Mouse (Mus musculus): ENCODE data around the gene Cfap54. TPM values are rescaled to one million over a fixed set of nuclear protein-coding genes. Genes with fewer than 3 reads are reported as not detected.

The Cfap54 gene
- polyA plus RNA-seq, 1 experiment from 2014 or later: 2.7 TPM

DNA sequence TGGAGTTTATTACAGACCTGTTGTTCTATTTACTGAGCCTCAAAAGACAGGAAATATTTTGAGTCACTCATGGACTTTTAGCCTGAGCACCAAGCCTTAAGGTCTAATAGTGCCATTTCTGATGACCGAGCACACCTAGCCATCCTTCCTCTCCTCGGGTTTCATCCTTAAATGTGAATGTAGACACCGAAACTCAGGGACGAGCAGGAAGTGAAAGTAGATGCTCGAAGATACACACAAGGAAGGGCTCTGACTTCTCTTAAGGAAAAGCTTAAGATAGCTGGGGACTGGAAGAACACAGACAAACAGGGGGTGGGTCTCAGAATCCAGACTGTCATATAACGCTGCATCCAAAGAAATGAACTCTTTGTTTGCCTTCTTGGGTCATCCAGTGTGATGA lies 8.8 kb upstream of the Cfap54 start:
- DNase-seq (no peak), ATAC-seq (ENCODE audit: low FRiP score, low TSS enrichment) (no peak)
- Histone ChIP-seq H3K36me3 (ENCODE audit: control insufficient read depth, insufficient read depth, low read length) (no peaks in the 10 kb centered on the region), H3K9me3 (ENCODE audit: control insufficient read depth, low read length) (no peaks in the 10 kb centered on the region), H3K9ac (replicated peaks; ENCODE audit: low read length) (no peak overlapping the region), H3K4me1 (ENCODE audit: control insufficient read depth, insufficient read depth, low read length) (no peaks in the 10 kb centered on the region), H3K27ac (replicated peaks; ENCODE audit: low read depth, low read length) (no peak overlapping the region), H3K27me3 (ENCODE audit: control insufficient read depth, insufficient read depth, low read length) (no peaks in the 10 kb centered on the region), H3K4me2 (ENCODE audit: low read length) (no peak overlapping the region), H3K4me3 (replicated peaks; ENCODE audit: low read depth, low read length) (no peak overlapping the region)
- WGBS: 89% methylated on average over 6 of the region's 6 CpGs

DNA sequence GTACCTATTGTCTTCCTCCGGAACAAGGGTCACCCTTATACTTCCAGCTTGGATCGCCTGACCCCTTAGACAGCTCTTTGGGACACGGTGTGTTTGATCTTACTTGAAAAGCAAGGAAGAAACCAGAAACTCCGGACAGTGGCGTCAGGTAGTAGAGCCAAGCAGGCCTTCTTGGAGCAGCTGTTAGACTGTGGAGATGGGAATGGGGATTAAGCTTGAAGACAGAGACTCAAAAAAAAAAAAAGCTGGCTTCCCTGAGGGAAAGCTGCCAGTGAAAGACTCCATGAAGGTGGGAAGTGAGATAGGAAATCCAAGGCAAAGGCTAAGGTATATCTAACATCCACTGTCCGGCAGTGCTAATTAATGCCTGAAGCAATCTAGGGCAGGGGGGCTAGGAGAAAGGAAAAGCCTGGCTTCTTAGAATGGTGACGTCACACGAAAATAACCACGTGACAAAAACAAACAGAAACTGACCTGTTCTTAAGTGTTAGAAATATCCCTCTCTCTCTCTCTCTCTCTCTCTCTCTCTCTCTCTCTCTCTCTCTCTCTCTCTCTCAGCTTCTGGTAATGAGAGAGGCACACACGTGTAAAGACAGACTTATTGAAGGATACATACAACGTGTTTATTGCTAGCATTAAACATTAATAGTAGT lies 7.1 kb upstream of the Cfap54 start:
- Histone ChIP-seq H3K9ac (replicated peaks; ENCODE audit: low read length) (no peak overlapping the region), H3K36me3 (ENCODE audit: control insufficient read depth, insufficient read depth, low read length) (no peaks in the 10 kb centered on the region), H3K4me3 (replicated peaks; ENCODE audit: low read depth, low read length) (no peak overlapping the region), H3K9me3 (ENCODE audit: control insufficient read depth, low read length) (no peaks in the 10 kb centered on the region), H3K27ac (replicated peaks; ENCODE audit: low read depth, low read length) (no peak overlapping the region), H3K4me1 (ENCODE audit: control insufficient read depth, insufficient read depth, low read length) (peaks cover 7% of the 10 kb centered on the region), H3K27me3 (ENCODE audit: control insufficient read depth, insufficient read depth, low read length) (no peaks in the 10 kb centered on the region), H3K4me2 (ENCODE audit: low read length) (no peak overlapping the region)
- ATAC-seq (ENCODE audit: low FRiP score, low TSS enrichment) (no peak), DNase-seq (no peak)
- 71% methylated on average over 11 of the region's 11 CpGs for WGBS

DNA sequence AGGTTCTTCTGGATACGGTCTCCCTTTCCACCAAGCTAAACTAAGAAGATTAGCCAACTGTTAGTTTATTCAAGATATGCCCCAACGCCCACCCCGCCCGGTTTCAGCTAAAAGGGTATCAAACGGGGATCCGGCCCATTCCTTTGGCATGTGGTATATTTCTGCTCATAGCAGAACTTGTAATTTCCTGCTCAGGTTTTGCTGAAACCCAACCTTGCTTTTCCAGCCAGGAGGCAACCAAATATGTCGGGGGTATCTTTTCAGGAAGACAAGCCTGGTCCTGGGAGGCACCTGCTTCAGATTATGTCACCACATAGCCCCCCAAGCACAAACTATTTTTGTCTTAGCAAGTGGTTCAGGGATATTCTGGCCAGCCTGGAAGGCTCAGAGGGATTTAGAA lies 6.1 kb upstream of the Cfap54 start:
- H3K9me3 ChIP-seq (ENCODE audit: control insufficient read depth, low read length): no peaks in the 10 kb centered on the region
- ATAC-seq (ENCODE audit: low FRiP score, low TSS enrichment): no peak
- WGBS: 83% methylated on average over 7 of the region's 7 CpGs

DNA sequence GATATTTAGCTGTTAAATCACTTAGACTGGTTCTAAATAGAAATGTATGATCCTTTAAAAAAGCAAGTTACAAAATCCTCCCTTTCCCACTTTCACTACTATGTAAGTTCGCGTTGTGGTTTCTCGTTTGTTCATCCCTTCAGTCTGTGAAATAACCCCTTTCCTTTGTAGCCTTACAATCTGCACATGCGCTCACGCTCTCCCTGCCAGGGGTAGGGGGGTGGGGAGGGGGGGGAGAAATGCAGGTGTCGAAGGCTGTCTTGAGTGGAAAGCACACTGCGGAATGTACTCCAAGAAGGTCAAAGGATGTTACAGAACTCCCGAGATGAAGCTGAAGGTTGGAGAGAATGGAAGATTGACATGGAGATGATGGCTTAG lies 2.5 kb upstream of the Cfap54 start:
- H3K27ac ChIP-seq (replicated peaks; ENCODE audit: low read depth, low read length): peak overlapping the region; percentile 66
- H3K9ac ChIP-seq (replicated peaks; ENCODE audit: low read length): no peak overlapping the region
- 28% methylated on average over 8 of the region's 8 CpGs for WGBS
- DNase-seq (peak; percentile 46), ATAC-seq (ENCODE audit: low FRiP score, low TSS enrichment) (peak; percentile 54; the same call in 1 of the 2 replicates)
- H3K27me3 ChIP-seq (ENCODE audit: control insufficient read depth, insufficient read depth, low read length): no peaks in the 10 kb centered on the region
- H3K4me1 ChIP-seq (ENCODE audit: control insufficient read depth, insufficient read depth, low read length): peaks cover 27% of the 10 kb centered on the region
- H3K36me3 ChIP-seq (ENCODE audit: control insufficient read depth, insufficient read depth, low read length): no peaks in the 10 kb centered on the region
- no peak overlapping the region for H3K4me3 ChIP-seq (replicated peaks; ENCODE audit: low read depth, low read length)
- H3K9me3 ChIP-seq (ENCODE audit: control insufficient read depth, low read length): no peaks in the 10 kb centered on the region
- peak overlapping the region; percentile 48 for H3K4me2 ChIP-seq (ENCODE audit: low read length)

More for the DNA sequence above, 6.1 kb upstream of the Cfap54 start:
- Histone ChIP-seq H3K4me1 (ENCODE audit: control insufficient read depth, insufficient read depth, low read length) (peaks cover 15% of the 10 kb centered on the region), H3K27ac (replicated peaks; ENCODE audit: low read depth, low read length) (no peak overlapping the region), H3K36me3 (ENCODE audit: control insufficient read depth, insufficient read depth, low read length) (no peaks in the 10 kb centered on the region), H3K4me2 (ENCODE audit: low read length) (no peak overlapping the region), H3K27me3 (ENCODE audit: control insufficient read depth, insufficient read depth, low read length) (no peaks in the 10 kb centered on the region), H3K4me3 (replicated peaks; ENCODE audit: low read depth, low read length) (no peak overlapping the region), H3K9ac (replicated peaks; ENCODE audit: low read length) (no peak overlapping the region)
- no peak for DNase-seq

DNA sequence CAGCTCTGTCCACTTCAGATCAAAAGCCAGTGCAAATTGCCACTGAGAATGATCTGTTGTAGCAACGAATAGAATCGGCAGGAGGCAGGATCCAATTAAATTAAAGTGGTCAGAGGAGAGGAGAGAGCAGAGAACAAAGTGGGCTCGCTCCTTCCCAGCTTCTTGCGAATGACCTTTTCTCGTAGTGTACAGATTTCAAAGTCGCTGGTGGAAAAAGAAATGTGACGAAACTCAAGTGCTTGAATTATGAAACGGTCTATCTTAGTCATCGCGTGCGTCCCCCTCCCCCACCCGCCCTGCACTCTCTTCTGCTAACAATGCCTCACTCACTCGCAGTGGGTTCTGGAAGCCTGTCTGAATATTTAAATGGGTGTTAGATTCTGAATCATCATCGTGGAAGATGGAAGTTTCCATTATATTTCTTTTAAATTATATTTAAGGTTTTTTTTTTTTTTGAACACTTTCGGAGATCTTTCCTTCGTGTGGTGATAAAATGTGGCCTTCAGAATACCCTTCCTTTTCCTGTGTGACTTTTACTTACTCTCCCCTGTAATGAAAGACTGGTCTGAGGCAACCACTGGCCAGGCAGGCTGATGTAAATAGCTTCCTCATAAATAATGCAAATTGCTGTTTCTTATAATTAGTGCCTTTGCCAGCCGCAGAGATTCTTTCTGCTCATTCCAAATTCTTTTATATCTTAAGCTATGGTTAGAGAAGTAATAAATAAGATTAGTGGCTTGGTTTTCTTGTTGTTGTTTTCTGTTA lies 2.0 kb upstream of the Cfap54 start:
- WGBS: 5% methylated on average over 17 of the region's 17 CpGs
- Histone ChIP-seq H3K27ac (replicated peaks; ENCODE audit: low read depth, low read length) (peak overlapping the region; percentile 60), H3K4me3 (replicated peaks; ENCODE audit: low read depth, low read length) (peak overlapping the region; percentile 17; the same call in 1 of the 2 replicates), H3K36me3 (ENCODE audit: control insufficient read depth, insufficient read depth, low read length) (no peaks in the 10 kb centered on the region), H3K4me2 (ENCODE audit: low read length) (peak overlapping the region; percentile 48), H3K4me1 (ENCODE audit: control insufficient read depth, insufficient read depth, low read length) (peaks cover 27% of the 10 kb centered on the region), H3K9me3 (ENCODE audit: control insufficient read depth, low read length) (no peaks in the 10 kb centered on the region), H3K27me3 (ENCODE audit: control insufficient read depth, insufficient read depth, low read length) (no peaks in the 10 kb centered on the region), H3K9ac (replicated peaks; ENCODE audit: low read length) (no peak overlapping the region; the same call in 1 of the 2 replicates)
- DNase-seq (peak; percentile 75), ATAC-seq (ENCODE audit: low FRiP score, low TSS enrichment) (no peak)

DNA sequence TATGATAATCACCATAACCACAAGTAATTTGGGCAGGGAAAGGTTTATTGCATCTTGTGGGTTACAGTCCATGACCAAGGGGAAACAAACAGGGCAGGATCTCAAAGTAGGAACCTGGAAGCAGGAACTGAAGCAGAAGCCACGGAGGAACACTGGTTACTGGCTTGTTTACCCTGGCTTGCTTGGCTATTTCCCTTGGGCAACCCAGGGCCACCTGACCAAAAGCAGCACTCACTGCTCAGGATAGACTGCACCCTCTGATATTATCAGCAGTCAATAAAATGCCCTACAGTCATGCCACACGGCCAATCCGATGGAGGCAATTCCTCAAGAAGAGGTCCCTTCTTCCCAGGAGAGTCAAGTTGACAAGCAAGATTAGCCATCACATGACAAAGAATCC lies 1.9 kb downstream of the Cfap54 start:
- H3K9me3 ChIP-seq (ENCODE audit: control insufficient read depth, low read length): no peaks in the 10 kb centered on the region
- peaks cover 27% of the 10 kb centered on the region for H3K4me1 ChIP-seq (ENCODE audit: control insufficient read depth, insufficient read depth, low read length)
- WGBS: 84% methylated on average over 3 of the region's 3 CpGs
- ATAC-seq (ENCODE audit: low FRiP score, low TSS enrichment) (no peak), DNase-seq (no peak)
- H3K9ac ChIP-seq (replicated peaks; ENCODE audit: low read length): no peak overlapping the region
- no peak overlapping the region for H3K4me3 ChIP-seq (replicated peaks; ENCODE audit: low read depth, low read length)
- H3K36me3 ChIP-seq (ENCODE audit: control insufficient read depth, insufficient read depth, low read length): no peaks in the 10 kb centered on the region
- no peak overlapping the region for H3K27ac ChIP-seq (replicated peaks; ENCODE audit: low read depth, low read length)
- no peak overlapping the region for H3K4me2 ChIP-seq (ENCODE audit: low read length)
- no peaks in the 10 kb centered on the region for H3K27me3 ChIP-seq (ENCODE audit: control insufficient read depth, insufficient read depth, low read length)

DNA sequence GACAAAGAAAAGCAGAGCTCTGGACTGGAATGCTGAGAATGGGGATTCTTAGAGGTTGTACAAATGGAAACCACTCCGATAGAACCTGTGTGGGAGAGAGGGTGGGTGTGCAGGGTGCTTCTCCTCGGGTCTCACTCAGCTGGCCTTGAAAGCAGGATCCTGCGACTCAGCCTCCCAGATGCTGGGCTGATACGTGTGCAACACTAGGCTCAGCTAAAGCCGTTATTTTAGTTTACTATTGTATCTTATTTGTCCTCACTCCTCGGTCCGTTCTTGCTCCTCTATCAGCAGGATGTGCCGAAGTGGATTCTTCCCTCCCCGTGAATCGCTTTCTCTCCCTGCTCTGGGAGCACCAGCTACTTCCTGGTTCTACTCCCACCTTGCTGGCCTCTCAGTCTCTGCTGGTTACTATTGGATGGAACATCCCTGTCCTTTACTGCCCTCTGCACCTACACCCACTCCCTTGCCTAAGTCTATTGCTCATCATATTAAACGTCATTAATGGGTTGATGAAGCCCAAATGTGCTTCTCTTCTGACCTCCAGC lies 3.4 kb downstream of the Cfap54 start:
- WGBS: 84% methylated on average over 11 of the region's 11 CpGs
- Histone ChIP-seq H3K4me1 (ENCODE audit: control insufficient read depth, insufficient read depth, low read length) (peaks cover 17% of the 10 kb centered on the region; the same call in 1 of the 2 replicates), H3K9me3 (ENCODE audit: control insufficient read depth, low read length) (no peaks in the 10 kb centered on the region), H3K36me3 (ENCODE audit: control insufficient read depth, insufficient read depth, low read length) (no peaks in the 10 kb centered on the region), H3K4me3 (replicated peaks; ENCODE audit: low read depth, low read length) (no peak overlapping the region), H3K27me3 (ENCODE audit: control insufficient read depth, insufficient read depth, low read length) (no peaks in the 10 kb centered on the region), H3K9ac (replicated peaks; ENCODE audit: low read length) (no peak overlapping the region), H3K27ac (replicated peaks; ENCODE audit: low read depth, low read length) (no peak overlapping the region), H3K4me2 (ENCODE audit: low read length) (no peak overlapping the region)
- DNase-seq: no peak
- ATAC-seq (ENCODE audit: low FRiP score, low TSS enrichment): no peak

DNA sequence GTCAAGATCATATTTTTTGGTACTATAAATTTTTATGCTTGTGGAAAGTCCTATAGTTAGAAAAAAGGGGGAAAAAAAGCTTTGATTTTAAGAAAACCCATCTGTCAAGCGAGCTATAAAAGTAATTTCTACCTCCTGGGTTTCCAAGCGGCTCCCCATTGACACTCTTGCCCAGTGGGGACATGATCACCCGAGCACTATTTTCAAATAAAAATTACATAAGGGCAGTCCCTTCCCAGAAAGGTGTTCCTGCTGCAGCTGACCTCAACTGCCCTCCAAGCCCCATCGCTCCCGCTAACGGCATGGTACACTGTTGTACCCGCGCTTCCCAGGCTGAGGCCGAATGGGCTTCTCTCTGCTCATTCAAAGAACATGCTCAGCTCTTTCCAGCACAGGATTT lies 5.0 kb downstream of the Cfap54 start:
- 0 out of 2 replicates have a peak, but pooled peaks cover 4% of the 10 kb centered on the region for H3K4me1 ChIP-seq (ENCODE audit: control insufficient read depth, insufficient read depth, low read length)
- H3K36me3 ChIP-seq (ENCODE audit: control insufficient read depth, insufficient read depth, low read length): no peaks in the 10 kb centered on the region
- DNase-seq: no peak
- H3K27me3 ChIP-seq (ENCODE audit: control insufficient read depth, insufficient read depth, low read length): no peaks in the 10 kb centered on the region
- no peak overlapping the region for H3K27ac ChIP-seq (replicated peaks; ENCODE audit: low read depth, low read length)
- no peak overlapping the region for H3K4me2 ChIP-seq (ENCODE audit: low read length)
- H3K9ac ChIP-seq (replicated peaks; ENCODE audit: low read length): no peak overlapping the region
- H3K9me3 ChIP-seq (ENCODE audit: control insufficient read depth, low read length): no peaks in the 10 kb centered on the region
- no peak for ATAC-seq (ENCODE audit: low FRiP score, low TSS enrichment)
- H3K4me3 ChIP-seq (replicated peaks; ENCODE audit: low read depth, low read length): no peak overlapping the region
- WGBS: 88% methylated on average over 9 of the region's 9 CpGs

Measured in midbrain, embryonic 14.5 days (tissue).